Mouse (Mus musculus) liver, adult 2 months (tissue): ENCODE measurements around the gene Plaur. TPM values are rescaled to one million over a fixed set of nuclear protein-coding genes. Genes with fewer than 3 reads are reported as not detected.

Experiments used
- DNase-seq: peaks from one replicate; pipeline ENCODE4 v3.0.0-alpha.2; 2011; ENCODE audit warnings: low read depth, low spot score; ENCODE audit errors: extremely low read depth
- H3K27ac ChIP-seq: fragments of 200-500 bp; replicated peaks from 2 replicates; pipeline ENCODE4 v1.5.1; 2012; ENCODE audit warnings: low read depth, mild to moderate bottlenecking, control low read depth, inconsistent platforms, low read length; ENCODE audit not compliant: insufficient read depth
- H3K27me3 ChIP-seq: fragments of 200-500 bp; 2 replicates; pipeline ENCODE4 v1.6.1; 2012; ENCODE audit warnings: mild to moderate bottlenecking, moderate library complexity, low read length, inconsistent platforms; ENCODE audit not compliant: control insufficient read depth, insufficient read depth
- H3K36me3 ChIP-seq: fragments of 200-500 bp; 2 replicates; pipeline ENCODE4 v1.6.1; 2012; ENCODE audit warnings: low read length, inconsistent platforms; ENCODE audit not compliant: control insufficient read depth, insufficient read depth
- H3K4me1 ChIP-seq: fragments of 200-500 bp; 2 replicates; pipeline ENCODE4 v1.6.1; 2011; ENCODE audit warnings: low read length; ENCODE audit not compliant: control insufficient read depth, insufficient read depth
- H3K4me3 ChIP-seq: fragments of 200-500 bp; 2 replicates; pipeline ENCODE4 v1.5.1; 2011; ENCODE audit warnings: low read depth, mild to moderate bottlenecking, control low read depth, low read length, moderate library complexity; ENCODE audit not compliant: insufficient read depth
- H3K79me2 ChIP-seq: fragments of 200-500 bp; 2 replicates; pipeline ENCODE4 v1.6.1; 2012; ENCODE audit warnings: inconsistent platforms, mild to moderate bottlenecking, low read length, moderate library complexity; ENCODE audit not compliant: control insufficient read depth, insufficient read depth
- H3K9ac ChIP-seq: fragments of 200-500 bp; 2 replicates; pipeline ENCODE4 v1.6.1; 2012; ENCODE audit warnings: low read depth, mild to moderate bottlenecking, control low read depth, inconsistent platforms, low read length
- CTCF ChIP-seq: fragments of 200-500 bp; IDR thresholded peaks from 2 replicates; pipeline ENCODE4 v1.5.1; 2011; ENCODE audit warnings: low read depth, low read length, control low read depth
- POLR2A ChIP-seq: fragments of 200-500 bp; IDR thresholded peaks from 2 replicates; pipeline ENCODE4 v1.6.1; 2011; ENCODE audit warnings: low read length, control low read depth; ENCODE audit not compliant: insufficient read depth; ENCODE audit errors: extremely low read depth
- WGBS: fragments of 180-500 bp; shearing (Covaris S2); methylation state at CpG from one replicate; pipeline ENCODE4 v1.1.7; 2018; 5-methylcytosine and 5-hydroxymethylcytosine counted together
- polyA plus RNA-seq: library from polyadenylated mRNA; depleted of rRNA; stranded (reverse); fragments of >200 nt; gene quantifications from 2 replicates; pipeline ENCODE4 v1.2.3, GENCODE M21; 2012
- total RNA-seq: library from RNA; depleted of rRNA; stranded (reverse); fragments of >200 nt; gene quantifications from 2 replicates; pipeline ENCODE4 v1.2.3, GENCODE M21; 2014

Plaur gene
- total and polyA plus RNA-seq, 2 experiments = 0.18 to 0.97 TPM

DNA sequence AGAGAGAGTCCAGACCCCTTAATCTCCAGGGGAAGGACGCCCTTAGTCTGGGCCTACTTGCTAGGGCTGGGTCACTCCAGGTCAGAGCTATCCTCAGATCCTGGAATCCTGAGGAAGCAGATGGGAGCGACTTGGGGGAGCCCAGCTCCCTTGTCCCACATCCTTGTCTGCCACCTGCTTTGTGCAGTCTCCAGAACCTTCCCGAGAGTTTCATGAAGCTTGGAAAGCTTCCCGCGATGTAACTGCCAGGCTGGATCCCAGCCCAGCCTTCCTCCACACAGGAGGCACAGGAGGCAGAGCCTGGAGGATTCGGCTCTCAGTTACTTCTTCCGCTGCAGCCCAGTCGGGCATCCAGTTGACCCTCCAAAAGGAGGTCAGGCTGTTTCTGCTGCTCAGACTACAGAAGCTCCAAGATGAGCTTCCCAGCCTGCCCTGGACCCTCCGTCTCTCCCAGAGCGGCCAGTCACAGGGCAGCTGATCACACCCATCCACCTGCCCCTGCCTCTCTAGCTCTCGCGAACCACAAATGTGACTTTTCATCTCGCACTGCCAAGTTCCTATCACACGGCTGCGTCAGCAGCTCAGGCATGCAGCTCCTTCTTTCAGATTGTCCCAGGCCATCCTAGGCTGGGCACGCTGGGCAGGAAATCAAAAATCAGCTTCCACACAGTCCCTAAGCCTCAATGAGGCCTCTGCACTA, 32.7 kb upstream of the Plaur start:
- Histone ChIP-seq H3K4me1 (no peaks in the 10 kb centered on the region), H3K27ac (no peak overlapping the region), H3K79me2 (no peaks in the 10 kb centered on the region), H3K27me3 (0 out of 2 replicates have a peak, but pooled peaks cover 3% of the 10 kb centered on the region), H3K9ac (no peak overlapping the region), H3K4me3 (no peak overlapping the region), H3K36me3 (no peaks in the 10 kb centered on the region)
- 75% methylated on average over 16 of the region's 16 CpGs for WGBS
- TF ChIP-seq CTCF (no peak), POLR2A (no peak)
- no peak for DNase-seq

DNA sequence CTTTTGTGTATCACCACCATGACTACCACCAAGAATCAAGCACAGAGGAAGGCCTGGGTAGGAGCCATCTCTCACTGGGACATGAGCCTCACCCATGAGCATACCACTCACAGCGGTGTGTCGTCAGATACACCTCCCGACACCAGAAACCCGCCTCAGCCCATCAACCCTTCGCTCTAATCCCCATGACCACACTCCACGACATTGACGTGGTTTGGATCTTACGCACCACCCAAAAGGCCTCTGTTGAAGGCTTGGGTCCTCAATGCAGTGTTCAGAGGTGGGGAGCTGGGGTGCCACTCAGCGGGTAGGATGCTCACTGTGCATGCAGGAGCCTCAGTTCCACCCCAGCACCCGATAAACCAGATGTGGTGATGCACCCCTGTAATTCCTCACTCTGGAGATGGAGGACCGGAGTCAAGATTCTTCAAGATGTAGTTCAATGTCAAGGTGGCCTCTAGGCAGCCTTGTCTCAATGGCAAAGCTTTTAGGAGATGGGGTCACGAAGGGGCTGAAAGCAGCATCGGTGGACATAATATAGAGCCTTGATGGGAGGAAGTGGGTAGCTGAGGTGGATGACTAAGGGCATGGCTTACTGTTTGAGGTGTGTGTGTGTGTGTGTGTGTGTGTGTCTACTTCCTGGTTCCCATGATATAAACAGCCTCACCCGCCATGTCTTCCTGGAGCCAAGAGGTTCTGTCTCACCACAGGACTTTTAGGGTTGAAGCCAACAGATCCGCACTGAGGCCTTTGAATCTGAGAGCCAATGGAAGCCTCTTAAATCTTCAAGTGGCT, 31.5 kb upstream of the Plaur start:
- DNase-seq = no peak
- H3K4me3 ChIP-seq = no peak overlapping the region
- H3K36me3 ChIP-seq = no peaks in the 10 kb centered on the region
- no peak overlapping the region for H3K27ac ChIP-seq
- 0 out of 2 replicates have a peak, but pooled peaks cover 3% of the 10 kb centered on the region for H3K27me3 ChIP-seq
- no peaks in the 10 kb centered on the region for H3K79me2 ChIP-seq
- 92% methylated on average over 15 of the region's 15 CpGs for WGBS
- no peak overlapping the region for H3K9ac ChIP-seq
- no peaks in the 10 kb centered on the region for H3K4me1 ChIP-seq
- TF ChIP-seq CTCF (no peak), POLR2A (no peak)

DNA sequence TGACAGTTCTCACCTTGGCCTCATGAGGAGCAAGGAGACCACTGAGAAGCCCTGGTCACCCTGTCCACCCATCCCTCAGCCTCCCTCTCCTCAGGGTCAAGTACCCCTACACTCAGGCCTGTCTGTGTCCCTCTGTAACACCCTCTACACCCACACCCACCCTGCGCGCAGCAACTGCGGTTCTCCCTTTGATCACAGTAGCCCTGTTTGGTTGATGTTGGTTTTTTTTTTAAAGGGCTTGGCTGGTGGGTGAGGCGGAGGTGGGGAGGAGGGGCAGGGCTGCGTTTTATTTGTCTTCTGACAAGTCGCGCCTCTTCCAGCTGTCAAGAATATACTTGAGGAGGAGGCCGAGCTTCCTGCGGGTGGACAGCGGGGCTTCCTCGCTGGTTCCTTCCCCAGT, 30.6 kb upstream of the Plaur start:
- no peak overlapping the region for H3K27ac ChIP-seq
- WGBS = 44% methylated on average over 11 of the region's 11 CpGs

DNA sequence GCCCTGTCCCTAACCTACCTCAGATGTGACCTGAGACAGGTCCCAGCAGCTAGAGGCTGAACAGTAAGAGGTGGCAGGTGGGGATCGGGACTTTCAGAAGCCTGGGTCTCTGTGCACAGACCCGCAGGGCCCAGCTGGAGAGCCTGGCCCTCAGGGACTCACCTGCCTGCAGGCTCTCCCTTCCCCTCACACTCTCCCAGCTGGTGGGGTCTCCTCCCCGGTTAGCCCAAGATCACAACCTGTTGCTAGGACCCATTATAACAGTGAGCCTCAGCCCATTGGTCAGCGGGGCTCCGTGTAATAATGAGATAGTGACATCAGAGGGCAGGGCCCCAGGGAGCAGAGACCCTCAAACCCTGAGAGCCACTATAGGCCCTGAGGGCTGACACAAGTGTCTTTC, 27.0 kb upstream of the Plaur start:
- no peak for DNase-seq
- no peak overlapping the region for H3K27ac ChIP-seq
- no peaks in the 10 kb centered on the region for H3K36me3 ChIP-seq
- no peaks in the 10 kb centered on the region for H3K79me2 ChIP-seq
- no peak for TF ChIP-seq CTCF
- no peak for TF ChIP-seq POLR2A
- H3K9ac ChIP-seq = no peak overlapping the region
- H3K4me1 ChIP-seq = no peaks in the 10 kb centered on the region
- 84% methylated on average over 5 of the region's 5 CpGs for WGBS
- no peak overlapping the region for H3K4me3 ChIP-seq
- H3K27me3 ChIP-seq = 0 out of 2 replicates have a peak, but pooled peaks cover 3% of the 10 kb centered on the region

More for the DNA sequence above, 30.6 kb upstream of the Plaur start:
- TF ChIP-seq CTCF (no peak), POLR2A (no peak)
- Histone ChIP-seq H3K4me3 (no peak overlapping the region), H3K36me3 (no peaks in the 10 kb centered on the region), H3K4me1 (no peaks in the 10 kb centered on the region), H3K79me2 (no peaks in the 10 kb centered on the region), H3K9ac (no peak overlapping the region), H3K27me3 (0 out of 2 replicates have a peak, but pooled peaks cover 3% of the 10 kb centered on the region)
- no peak for DNase-seq

DNA sequence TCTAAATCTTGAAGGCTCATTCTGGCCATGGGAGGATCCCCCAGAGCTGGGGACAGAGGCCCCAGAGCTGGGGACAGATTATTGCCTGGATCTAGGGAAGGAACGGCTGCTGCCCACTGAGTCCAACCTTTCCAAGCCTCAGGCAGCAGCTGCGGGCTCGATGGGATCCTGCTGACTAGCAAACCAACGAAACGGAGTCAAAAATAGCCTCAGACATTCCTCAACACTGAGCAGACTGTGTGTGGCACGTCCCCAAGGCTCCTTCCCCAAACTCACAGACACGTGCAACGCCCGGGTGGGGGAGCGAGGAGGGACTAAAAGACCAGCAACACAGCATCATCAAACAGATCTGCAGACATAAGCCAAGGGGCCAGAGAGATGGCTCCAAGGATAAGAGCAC, 24.3 kb upstream of the Plaur start:
- WGBS = 75% methylated on average over 10 of the region's 10 CpGs
- DNase-seq = no peak
- no peaks in the 10 kb centered on the region for H3K36me3 ChIP-seq
- TF ChIP-seq CTCF (no peak), POLR2A (no peak)
- no peak overlapping the region for H3K27ac ChIP-seq
- no peak overlapping the region for H3K9ac ChIP-seq
- no peaks in the 10 kb centered on the region for H3K27me3 ChIP-seq
- no peaks in the 10 kb centered on the region for H3K79me2 ChIP-seq
- H3K4me3 ChIP-seq = no peak overlapping the region
- no peaks in the 10 kb centered on the region for H3K4me1 ChIP-seq

DNA sequence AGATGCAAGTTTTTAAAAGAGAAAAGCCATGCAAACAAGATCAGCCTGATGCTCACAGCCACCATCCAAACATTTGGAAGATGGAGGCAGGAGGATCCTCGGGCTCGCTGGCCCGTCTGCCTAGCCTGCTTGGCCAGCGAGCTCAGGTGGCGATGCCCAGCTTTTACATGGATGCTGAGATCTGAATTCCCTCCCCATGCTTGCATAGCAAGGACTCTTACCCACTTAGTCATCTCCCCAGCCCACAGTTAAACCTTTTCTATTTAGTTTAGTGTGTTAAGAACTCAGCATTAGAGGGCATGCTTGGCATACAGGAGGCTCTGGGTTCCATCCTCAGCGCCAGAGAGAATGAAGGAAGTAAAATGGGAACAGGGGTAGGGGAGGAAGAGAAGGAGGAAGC, 23.1 kb upstream of the Plaur start:
- H3K9ac ChIP-seq = no peak overlapping the region
- whole genome bisulfite sequencing = 83% methylated on average over 6 of the region's 6 CpGs
- no peaks in the 10 kb centered on the region for H3K79me2 ChIP-seq
- no peak for TF ChIP-seq POLR2A
- no peak for TF ChIP-seq CTCF
- no peak for DNase-seq
- no peak overlapping the region for H3K27ac ChIP-seq
- no peaks in the 10 kb centered on the region for H3K36me3 ChIP-seq
- H3K27me3 ChIP-seq = no peaks in the 10 kb centered on the region
- no peak overlapping the region for H3K4me3 ChIP-seq
- no peaks in the 10 kb centered on the region for H3K4me1 ChIP-seq
